Mouse (Mus musculus) 3T3-L1 (cell line): ENCODE results near the gene Mapk8ip1.
"Not testable (repeated sequence)": the region's sequence is repeated elsewhere in the genome, so short reads cannot be mapped to it uniquely, and the experiment has no call there.

Experiments used
- DNase-seq: peaks from one replicate; pipeline ENCODE4 v3.0.0-alpha.2; 2015; ENCODE audit warnings: low read depth, low spot score

Mapk8ip1 gene

GRCm38 (mm10) chr2:92425366-92425765 lies 24.3 kb upstream of the Mapk8ip1 start:
- DNase-seq, result no peak

DNA sequence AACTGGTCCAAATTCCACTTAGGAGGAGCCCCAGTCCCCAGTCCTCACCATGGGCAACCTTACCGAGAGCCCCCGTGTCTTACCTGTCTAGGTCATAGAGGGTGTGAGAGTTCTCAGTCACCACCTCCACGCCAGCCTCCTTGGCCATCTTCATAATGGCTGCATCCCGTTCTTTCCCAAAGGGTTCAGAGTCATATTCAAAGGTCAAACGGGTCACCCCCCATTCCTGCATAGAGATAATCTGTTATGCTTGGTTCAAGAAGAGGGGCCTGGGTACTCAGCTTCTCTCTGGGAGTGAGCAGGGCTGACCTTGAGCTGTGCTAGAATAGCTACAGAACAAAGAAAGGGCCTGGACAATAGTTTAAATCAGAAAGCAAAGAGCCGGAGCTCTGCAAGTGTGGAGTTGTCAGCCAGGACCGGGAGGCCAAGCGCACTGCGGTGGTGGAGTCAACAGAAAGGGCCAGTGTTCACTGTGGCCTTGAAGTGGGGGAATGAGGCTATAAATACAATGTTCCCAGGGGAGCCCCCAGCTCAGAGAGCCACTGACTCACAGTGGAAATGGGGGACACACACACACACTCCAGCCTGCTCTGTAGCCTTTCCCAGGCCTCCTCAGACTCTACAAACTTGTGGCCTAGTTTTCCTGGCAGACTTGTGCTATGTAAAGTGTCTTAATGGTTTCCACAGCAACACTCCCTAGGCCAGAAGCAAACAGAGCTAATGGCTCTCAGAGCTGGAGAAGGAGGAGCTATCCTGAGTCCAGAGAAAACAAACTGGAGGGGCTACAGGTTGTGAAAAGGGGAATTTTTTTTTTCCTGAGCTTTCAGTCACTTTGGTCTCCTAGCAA lies 23.6 kb upstream of the Mapk8ip1 start:
- DNase-seq, result no peak

DNA sequence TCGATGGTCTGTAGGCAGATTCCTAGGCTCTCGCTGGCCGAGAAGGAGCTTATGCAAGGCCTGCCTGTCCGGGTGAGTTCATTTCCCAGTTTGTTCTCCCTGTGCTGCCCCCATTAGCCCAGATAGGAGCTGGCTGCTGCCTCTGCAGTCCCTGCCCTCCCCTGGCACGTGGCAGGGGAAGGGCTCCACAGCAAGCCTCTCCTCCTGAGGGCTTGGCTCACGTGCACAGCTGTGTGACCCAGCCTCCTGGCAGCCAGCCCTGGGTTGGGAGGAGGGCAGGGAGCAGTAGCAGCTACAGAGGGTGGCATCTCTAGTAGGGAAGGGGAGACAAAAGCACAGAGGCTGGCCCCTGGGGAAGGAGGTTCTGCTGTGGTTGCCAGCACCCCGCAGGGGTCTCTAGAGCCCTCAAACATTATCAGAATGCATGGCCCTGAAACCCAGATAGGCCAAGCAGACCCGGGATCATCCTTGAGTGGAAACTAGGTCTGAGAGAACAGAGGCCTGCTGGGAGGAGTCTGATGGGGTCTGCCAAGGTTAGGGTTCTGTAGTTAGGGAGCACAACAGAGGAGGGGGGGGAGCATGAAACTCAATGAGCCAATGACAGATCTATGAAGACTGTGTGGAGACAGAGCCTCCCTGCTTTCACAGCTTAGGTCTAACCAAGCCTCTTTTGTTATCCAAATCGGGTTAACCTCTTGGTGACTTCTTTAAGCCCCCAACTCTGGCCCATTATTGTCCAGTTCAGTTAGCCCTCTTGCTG lies 22.8 kb upstream of the Mapk8ip1 start:
- DNase-seq, result peak; percentile 57

DNA sequence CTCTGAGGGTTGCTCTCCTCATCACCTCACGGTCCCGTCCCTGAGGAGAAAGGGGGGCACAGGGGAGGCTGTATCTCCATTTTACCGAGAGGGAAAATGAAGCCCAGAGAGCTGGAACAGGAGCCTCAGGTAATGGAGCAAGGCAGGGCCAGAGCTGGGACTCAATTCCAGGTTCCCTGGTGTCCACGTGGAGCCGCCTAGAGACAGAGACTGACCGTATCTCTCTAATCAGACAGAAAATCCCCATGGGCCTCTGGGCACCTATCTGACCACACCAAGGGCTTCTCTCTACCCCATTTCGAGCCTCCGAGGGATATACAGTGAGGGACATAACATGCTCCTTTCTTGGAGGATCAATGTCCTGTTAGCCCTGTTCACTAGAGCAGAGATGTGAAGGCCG lies 22.1 kb upstream of the Mapk8ip1 start:
- DNase-seq, result no peak

- peak; percentile 45 for DNase-seq
Measured at GRCm38 (mm10) chr2:92422388-92423135, 21.5 kb upstream of the Mapk8ip1 start.

DNA sequence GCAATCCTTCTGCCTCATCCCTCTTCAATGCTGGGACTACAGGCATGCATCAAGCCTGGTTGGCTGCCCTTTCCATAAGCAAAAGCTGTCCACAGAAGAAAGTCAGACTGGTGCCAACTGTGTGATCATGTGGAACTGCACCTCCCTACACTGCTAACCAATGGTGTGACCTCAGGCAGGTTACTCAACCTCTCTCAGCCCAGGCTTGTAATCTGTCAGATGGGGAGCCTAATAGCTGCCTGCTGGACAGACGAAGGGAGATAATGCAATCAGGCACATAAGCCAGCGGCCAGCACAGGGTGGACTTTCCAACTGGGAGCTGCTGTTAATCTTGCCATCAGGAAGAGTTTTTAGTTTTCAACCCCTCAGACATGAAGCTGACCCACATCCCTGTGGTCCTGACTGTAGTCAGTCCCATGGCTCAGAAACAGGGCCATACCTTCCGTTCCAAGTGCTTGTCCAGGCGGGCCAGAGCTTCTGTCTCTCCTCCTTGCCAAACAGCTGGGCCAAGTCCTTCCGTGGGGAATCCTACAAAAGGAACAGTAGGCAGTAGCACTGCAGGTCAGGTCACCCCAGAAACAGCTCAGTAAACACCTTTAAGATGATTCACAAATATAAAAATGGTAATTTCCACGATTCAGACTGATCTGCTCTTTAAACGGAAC lies 20.8 kb upstream of the Mapk8ip1 start:
- no peak for DNase-seq

- DNase-seq, result no peak
Measured at GRCm38 (mm10) chr2:92411705-92412104, 10.6 kb upstream of the Mapk8ip1 start.

GRCm38 (mm10) chr2:92408309-92409045 lies 7.4 kb upstream of the Mapk8ip1 start:
- no peak for DNase-seq

- DNase-seq, result no peak
Measured at GRCm38 (mm10) chr2:92405687-92406086, 4.6 kb upstream of the Mapk8ip1 start.

DNA sequence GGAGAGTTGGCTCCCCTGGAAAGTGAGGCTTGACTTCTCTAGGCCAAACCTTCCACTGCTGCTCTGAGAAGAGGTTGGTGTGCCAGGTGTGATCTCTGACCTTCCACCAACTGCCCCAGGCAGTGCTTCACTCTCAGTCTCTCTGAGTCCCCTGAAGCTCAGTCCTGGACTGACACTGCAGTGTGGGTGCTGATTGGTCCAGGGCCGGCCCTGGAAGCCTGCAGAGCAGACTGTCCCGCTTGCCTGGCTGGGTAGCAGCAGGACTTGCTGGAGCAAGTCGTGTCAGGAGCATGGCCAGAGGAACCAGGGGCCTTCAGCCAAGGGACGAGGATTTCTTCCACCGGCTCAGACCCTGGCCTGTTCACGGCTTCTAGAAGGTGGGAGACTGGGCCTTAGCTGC lies 3.7 kb upstream of the Mapk8ip1 start:
- no peak for DNase-seq

DNA sequence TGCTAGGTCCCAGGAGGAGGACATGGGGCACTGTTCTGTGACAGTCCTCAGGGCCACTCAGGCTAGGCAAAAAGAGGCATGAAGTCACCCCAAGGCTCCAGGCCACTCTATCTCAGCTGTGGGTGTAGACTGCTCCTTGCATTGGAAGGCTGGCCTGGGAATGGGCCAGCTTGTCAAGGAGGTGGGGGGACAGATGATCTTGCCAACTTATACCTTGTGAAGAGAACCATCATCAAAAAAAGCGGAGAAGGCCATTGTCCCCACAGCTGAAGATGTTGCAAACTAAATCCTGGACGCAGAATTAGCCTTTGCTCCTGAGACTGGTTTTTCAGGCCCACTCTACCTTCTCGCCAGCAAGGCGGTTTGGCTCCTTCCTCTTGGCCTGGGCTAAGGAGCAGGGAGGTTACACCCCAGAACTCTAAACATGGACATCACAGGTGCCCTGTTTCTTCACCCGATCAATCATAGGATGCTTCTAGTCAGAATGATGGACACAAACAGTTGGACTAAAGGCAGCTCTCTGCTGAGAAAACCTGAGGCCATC lies 2.8 kb upstream of the Mapk8ip1 start:
- no peak for DNase-seq

GRCm38 (mm10) chr2:92402591-92403326 lies 1.7 kb upstream of the Mapk8ip1 start:
- no peak for DNase-seq

DNA sequence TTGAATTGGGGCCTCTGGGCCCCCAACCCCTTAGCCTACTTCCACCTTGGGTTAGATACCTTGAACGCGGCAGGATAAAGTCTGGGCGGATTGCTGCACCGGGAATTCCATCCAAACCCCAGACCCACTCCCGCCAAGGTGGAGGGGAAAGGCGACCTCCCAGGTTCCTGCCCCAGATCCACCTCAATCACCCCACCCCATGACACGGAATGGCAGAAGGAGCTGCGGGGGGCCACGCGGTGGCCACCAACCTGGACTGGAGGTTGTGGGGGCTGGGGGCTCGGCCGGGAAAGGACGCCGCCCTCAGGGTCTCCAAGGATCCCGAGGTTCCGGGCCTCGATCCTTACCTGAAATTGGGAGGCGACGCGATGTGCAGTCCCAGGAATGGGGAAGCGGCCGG lies 381 bp downstream of the Mapk8ip1 start:
- DNase-seq, result no peak

- not testable (repeated sequence) for DNase-seq
Measured at GRCm38 (mm10) chr2:92399877-92400276, 1.2 kb downstream of the Mapk8ip1 start.

GRCm38 (mm10) chr2:92397436-92397835 lies 3.6 kb downstream of the Mapk8ip1 start:
- DNase-seq, result no peak

- no peak for DNase-seq
Measured at GRCm38 (mm10) chr2:92395535-92395934, 5.5 kb downstream of the Mapk8ip1 start.

GRCm38 (mm10) chr2:92392318-92393264 lies 8.5 kb downstream of the Mapk8ip1 start:
- DNase-seq, result no peak

DNA sequence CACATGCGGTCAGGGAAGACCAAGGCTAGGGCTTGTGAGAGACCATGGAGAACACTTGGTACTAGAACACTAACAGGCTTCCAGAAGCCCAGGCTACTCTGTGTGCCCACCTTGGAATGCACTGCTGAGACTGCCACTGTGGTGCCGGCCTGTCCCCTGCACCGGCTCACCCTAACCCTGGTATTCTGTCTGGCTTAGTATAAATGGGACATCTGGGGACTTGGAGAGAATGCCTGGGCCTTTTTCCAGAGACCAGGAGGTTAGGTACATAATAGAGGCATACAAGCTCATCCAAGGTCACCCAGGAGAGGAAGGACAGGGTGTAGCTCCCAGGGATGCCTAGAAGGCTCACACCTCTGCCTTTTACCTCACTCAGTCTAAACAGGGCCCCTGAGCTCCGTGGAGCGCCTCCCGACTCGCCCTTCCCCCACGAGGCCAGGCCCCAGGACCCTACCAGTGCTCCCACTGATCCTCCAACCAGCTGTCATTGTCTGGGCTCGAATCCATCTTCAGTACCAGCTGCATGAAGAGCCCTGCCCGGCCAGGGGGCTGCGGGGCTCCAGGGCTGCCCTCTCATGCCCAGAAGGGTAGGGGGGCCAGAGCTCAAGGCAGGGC lies 9.3 kb downstream of the Mapk8ip1 start:
- DNase-seq, result no peak
